Comparison of ENCODE assay signal across 8 mouse cellular contexts in the genomic region with DNA sequence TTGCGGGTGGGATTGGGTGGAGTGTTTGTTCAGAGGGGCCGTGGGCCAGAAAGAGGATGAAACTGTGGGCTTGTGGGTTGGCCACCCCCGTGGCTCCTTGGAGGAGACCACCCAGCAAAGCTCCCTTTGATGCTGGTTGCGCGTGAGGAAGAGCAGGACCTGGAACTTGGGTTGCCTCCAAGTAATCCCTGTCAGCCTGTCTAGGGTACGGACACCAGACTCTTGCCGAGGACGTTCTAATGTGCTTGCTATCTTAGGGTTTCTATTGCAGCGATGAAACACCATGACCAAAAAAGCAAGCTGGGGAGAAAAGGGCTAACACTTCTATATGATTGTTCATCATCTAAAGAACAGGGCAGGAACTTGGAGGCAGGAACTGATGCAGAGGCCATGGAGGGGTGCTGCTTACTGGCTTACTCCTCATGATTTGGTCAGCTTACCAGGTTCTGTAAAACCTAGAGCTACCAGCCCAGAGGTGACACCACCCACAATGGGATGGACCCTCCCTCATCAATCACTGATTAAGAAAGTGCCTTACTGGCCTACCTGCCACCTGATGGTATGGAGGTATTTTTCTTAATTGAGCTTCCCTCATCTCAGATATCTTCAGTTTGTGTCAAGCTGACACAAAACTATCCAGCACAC. TPM values are rescaled to one million over a fixed set of nuclear protein-coding genes. Genes with fewer than 3 reads are reported as not detected.
A peak's percentile ranks its signal among the peaks of the same experiment; 100 is the strongest.
DNase-seq lines count a peak whose midpoint lies in the region; ATAC-seq and TF ChIP-seq lines count a peak whose summit lies in the region.
"Not testable (repeated sequence)": the region's sequence is repeated elsewhere in the genome, so short reads cannot be mapped to it uniquely, and the experiment has no call there.

No protein-coding gene starts in this region.

- peak overlapping the region; percentile 80 for H3K9ac ChIP-seq in embryonic facial prominence, embryonic 13.5 days
- peak overlapping the region; percentile 84 for H3K9ac ChIP-seq in hindbrain, embryonic 14.5 days
- peak overlapping the region; percentile 78 for H3K9ac ChIP-seq in liver, postnatal 0 days (replicated peaks)
- peak overlapping the region; percentile 83 for H3K9ac ChIP-seq in midbrain, embryonic 14.5 days (replicated peaks; ENCODE audit: low read length)
- H3K9ac ChIP-seq in stomach, embryonic 15.5 days: peak overlapping the region; percentile 40; the same call in 1 of the 2 replicates

- TF ChIP-seq CTCF in Patski (IDR thresholded peaks at IDR 0.05); layer of hippocampus, adult 2 months (conservative IDR thresholded peaks at IDR 0.05); liver, postnatal 0 days (IDR thresholded peaks at IDR 0.05; ENCODE audit: low read depth): not testable (repeated sequence)

- peak; percentile 24 for ATAC-seq in Patski
- ATAC-seq in embryonic facial prominence, embryonic 13.5 days (ENCODE audit: insufficient number of reproducible peaks, insufficient read depth, low FRiP score, low TSS enrichment, low read depth): 0 out of 2 replicates have a peak, but pooled peaks have one; percentile 46
- peak; percentile 60; the same call in 1 of the 2 replicates for ATAC-seq in frontal cortex, adult (ENCODE audit: low TSS enrichment)
- ATAC-seq in hindbrain, embryonic 14.5 days (ENCODE audit: low FRiP score): peak; percentile 40; the same call in 1 of the 2 replicates
- ATAC-seq in liver, postnatal 0 days: peak; percentile 40; the same call in 1 of the 2 replicates
- ATAC-seq in midbrain, embryonic 14.5 days (ENCODE audit: low FRiP score, low TSS enrichment): not testable (repeated sequence)
- ATAC-seq in stomach, embryonic 15.5 days (ENCODE audit: insufficient read depth, low FRiP score, low read depth): peak; percentile 53

- H3K4me2 ChIP-seq in embryonic facial prominence, embryonic 13.5 days: peak overlapping the region; percentile 62
- peak overlapping the region; percentile 57 for H3K4me2 ChIP-seq in hindbrain, embryonic 14.5 days (replicated peaks)
- H3K4me2 ChIP-seq in liver, postnatal 0 days (ENCODE audit: low read depth, low read length): peak overlapping the region; percentile 66
- H3K4me2 ChIP-seq in midbrain, embryonic 14.5 days (ENCODE audit: low read length): peak overlapping the region; percentile 55
- peak overlapping the region; percentile 61 for H3K4me2 ChIP-seq in stomach, embryonic 15.5 days

- not testable (repeated sequence) for H3K4me1 ChIP-seq in embryonic facial prominence, embryonic 13.5 days; hindbrain, embryonic 14.5 days (replicated peaks; ENCODE audit: control insufficient read depth, insufficient read depth, low read length); liver, postnatal 0 days (ENCODE audit: insufficient read depth); midbrain, embryonic 14.5 days (ENCODE audit: control insufficient read depth, insufficient read depth, low read length); stomach, embryonic 15.5 days

- H3K27me3 ChIP-seq in Patski; embryonic facial prominence, embryonic 13.5 days; hindbrain, embryonic 14.5 days (ENCODE audit: control insufficient read depth, insufficient read depth, low read length); liver, postnatal 0 days (ENCODE audit: insufficient read depth, low read length); midbrain, embryonic 14.5 days (ENCODE audit: control insufficient read depth, insufficient read depth, low read length); stomach, embryonic 15.5 days (replicated peaks): not testable (repeated sequence)

- CTCF ChIA-PET in Patski (lab: Charles Lee): not testable (repeated sequence)

- H3K36me3 ChIP-seq in embryonic facial prominence, embryonic 13.5 days; hindbrain, embryonic 14.5 days (replicated peaks; ENCODE audit: control insufficient read depth, insufficient read depth); liver, postnatal 0 days (replicated peaks; ENCODE audit: insufficient read depth, low read length); midbrain, embryonic 14.5 days (ENCODE audit: control insufficient read depth, insufficient read depth, low read length); stomach, embryonic 15.5 days: not testable (repeated sequence)

- DNase-seq in Patski (ENCODE audit: low read depth, low spot score); hindbrain, embryonic 14.5 days (ENCODE audit: low spot score); layer of hippocampus, adult 2 months (ENCODE audit: low spot score in 2 of 2); liver, postnatal 0 days; midbrain, embryonic 14.5 days: not testable (repeated sequence)

- peak overlapping the region; percentile 72 for H3K27ac ChIP-seq in embryonic facial prominence, embryonic 13.5 days
- H3K27ac ChIP-seq in hindbrain, embryonic 14.5 days: peak overlapping the region; percentile 66; the same call in 1 of the 2 replicates
- H3K27ac ChIP-seq in layer of hippocampus, adult 2 months: peak overlapping the region; percentile 91
- peak overlapping the region; percentile 64; the same call in 1 of the 2 replicates for H3K27ac ChIP-seq in liver, postnatal 0 days (ENCODE audit: low read depth)
- 0 out of 2 replicates have a peak overlapping the region, but pooled peaks have one; percentile 49 for H3K27ac ChIP-seq in midbrain, embryonic 14.5 days (replicated peaks; ENCODE audit: low read depth, low read length)
- H3K27ac ChIP-seq in stomach, embryonic 15.5 days: peak overlapping the region; percentile 74; the same call in 1 of the 2 replicates

- 3% methylated on average over 9 of the region's 9 CpGs for WGBS in embryonic facial prominence, embryonic 13.5 days
- WGBS in hindbrain, embryonic 14.5 days: 4% methylated on average over 9 of the region's 9 CpGs
- 3% methylated on average over 8 of the region's 9 CpGs for WGBS in liver, postnatal 0 days (ENCODE audit: insufficient replicate concordance)
- 3% methylated on average over 9 of the region's 9 CpGs for WGBS in midbrain, embryonic 14.5 days
- WGBS in stomach, embryonic 15.5 days: 3% methylated on average over 9 of the region's 9 CpGs

- in situ Hi-C loops in Patski (cut with MboI; ENCODE audit: low pct_unique_long_range_greater_than_20kb): not testable (repeated sequence)

- H3K4me3 ChIP-seq in embryonic facial prominence, embryonic 13.5 days: peak overlapping the region; percentile 74
- peak overlapping the region; percentile 67 for H3K4me3 ChIP-seq in hindbrain, embryonic 14.5 days (replicated peaks; ENCODE audit: low read length)
- peak overlapping the region; percentile 81 for H3K4me3 ChIP-seq in layer of hippocampus, adult 2 months
- peak overlapping the region; percentile 77 for H3K4me3 ChIP-seq in liver, postnatal 0 days (ENCODE audit: low read depth, low read length)
- peak overlapping the region; percentile 66 for H3K4me3 ChIP-seq in midbrain, embryonic 14.5 days (replicated peaks; ENCODE audit: low read depth, low read length)
- peak overlapping the region; percentile 63 for H3K4me3 ChIP-seq in stomach, embryonic 15.5 days (replicated peaks)

- TF ChIP-seq EP300 in liver, postnatal 0 days (IDR thresholded peaks at IDR 0.05; ENCODE audit: low read depth): not testable (repeated sequence)

- H3K9me3 ChIP-seq in embryonic facial prominence, embryonic 13.5 days; hindbrain, embryonic 14.5 days (ENCODE audit: control insufficient read depth, low read length); liver, postnatal 0 days (ENCODE audit: low read length); midbrain, embryonic 14.5 days (ENCODE audit: control insufficient read depth, low read length); stomach, embryonic 15.5 days: not testable (repeated sequence)

- POLR2A ChIA-PET in Patski (lab: Charles Lee): not testable (repeated sequence)

RNA-seq across cellular contexts. Expression of a gene that starts 0.8 kb away (rescaled TPM):
- 23.0 TPM for polyA plus RNA-seq in Patski (2021)
- 32.3 and 32.9 TPM in 2 replicates for polyA plus RNA-seq in embryonic facial prominence, embryonic 13.5 days (2015; fragmentation: Nextera tagmentation; extraction: Ambion mirVana)
- polyA plus RNA-seq in hindbrain, embryonic 14.5 days (2014; fragmentation: Nextera tagmentation; extraction: Ambion mirVana): 33.8 and 39.4 TPM in 2 replicates
- 10 to 100 TPM; 34.4 to 35.3 TPM for total RNA-seq in layer of hippocampus, adult 2 months (2021)
- polyA plus RNA-seq in liver, postnatal 0 days (2015; fragmentation: Nextera tagmentation; extraction: Ambion mirVana): 6.9 and 7.3 TPM in 2 replicates
- 36.0 and 39.7 TPM in 2 replicates for polyA plus RNA-seq in midbrain, embryonic 14.5 days (2014; fragmentation: Nextera tagmentation; extraction: Ambion mirVana)
- polyA plus RNA-seq in stomach, embryonic 15.5 days (2015; fragmentation: Nextera tagmentation; extraction: Ambion mirVana): 19.7 and 20.2 TPM in 2 replicates
